Mouse (Mus musculus): ENCODE measurements around the gene Smad3. TPM values are rescaled to one million over a fixed set of nuclear protein-coding genes. Genes with fewer than 3 reads are reported as not detected.

Gene Smad3
- polyA plus RNA-seq, 1 experiment from 2014 or later = 8.7 TPM

GRCm38 (mm10) chr9:63654575-63654974, 103.2 kb downstream of the Smad3 start:
- no peak for ATAC-seq (ENCODE audit: low FRiP score)
- Histone ChIP-seq H3K9me3 (replicated peaks) (no peaks in the 10 kb centered on the region), H3K27ac (replicated peaks) (no peak overlapping the region), H3K4me1 (peaks cover 63% of the 10 kb centered on the region), H3K36me3 (no peaks in the 10 kb centered on the region), H3K27me3 (replicated peaks) (no peaks in the 10 kb centered on the region), H3K4me3 (replicated peaks) (no peak overlapping the region), H3K4me2 (no peak overlapping the region), H3K9ac (replicated peaks) (no peak overlapping the region)
- WGBS = 89% methylated on average over 8 of the region's 8 CpGs

GRCm38 (mm10) chr9:63653666-63654065, 104.1 kb downstream of the Smad3 start:
- H3K9me3 ChIP-seq (replicated peaks) = no peaks in the 10 kb centered on the region
- no peak overlapping the region for H3K4me2 ChIP-seq
- H3K27ac ChIP-seq (replicated peaks) = peak overlapping the region; percentile 48; the same call in 1 of the 2 replicates
- H3K9ac ChIP-seq (replicated peaks) = no peak overlapping the region
- no peaks in the 10 kb centered on the region for H3K27me3 ChIP-seq (replicated peaks)
- no peak overlapping the region for H3K4me3 ChIP-seq (replicated peaks)
- 40% methylated on average over 7 of the region's 7 CpGs for whole genome bisulfite sequencing
- ATAC-seq (ENCODE audit: low FRiP score) = no peak
- no peaks in the 10 kb centered on the region for H3K36me3 ChIP-seq
- peaks cover 54% of the 10 kb centered on the region for H3K4me1 ChIP-seq

GRCm38 (mm10) chr9:63651594-63651993, 106.2 kb downstream of the Smad3 start:
- WGBS = 59% methylated on average over 11 of the region's 11 CpGs
- peak overlapping the region; percentile 52 for H3K27ac ChIP-seq (replicated peaks)
- no peak overlapping the region for H3K4me3 ChIP-seq (replicated peaks)
- no peaks in the 10 kb centered on the region for H3K36me3 ChIP-seq
- no peak overlapping the region for H3K9ac ChIP-seq (replicated peaks)
- H3K4me2 ChIP-seq = no peak overlapping the region
- no peak for ATAC-seq (ENCODE audit: low FRiP score)
- peaks cover 53% of the 10 kb centered on the region for H3K4me1 ChIP-seq
- no peaks in the 10 kb centered on the region for H3K9me3 ChIP-seq (replicated peaks)
- H3K27me3 ChIP-seq (replicated peaks) = no peaks in the 10 kb centered on the region

GRCm38 (mm10) chr9:63650905-63651304, 106.9 kb downstream of the Smad3 start:
- no peak overlapping the region for H3K9ac ChIP-seq (replicated peaks)
- ATAC-seq (ENCODE audit: low FRiP score) = no peak; the same call in 1 of the 2 replicates
- H3K36me3 ChIP-seq = no peaks in the 10 kb centered on the region
- peak overlapping the region; percentile 52 for H3K27ac ChIP-seq (replicated peaks)
- H3K27me3 ChIP-seq (replicated peaks) = no peaks in the 10 kb centered on the region
- H3K4me1 ChIP-seq = peaks cover 49% of the 10 kb centered on the region
- 70% methylated on average over 14 of the region's 14 CpGs for WGBS
- no peak overlapping the region for H3K4me2 ChIP-seq
- no peaks in the 10 kb centered on the region for H3K9me3 ChIP-seq (replicated peaks)
- no peak overlapping the region for H3K4me3 ChIP-seq (replicated peaks)

GRCm38 (mm10) chr9:63649841-63650545, 107.8 kb downstream of the Smad3 start:
- Histone ChIP-seq H3K27ac (replicated peaks) (0 out of 2 replicates have a peak overlapping the region, but pooled peaks have one; percentile 52), H3K36me3 (0 out of 2 replicates have a peak, but pooled peaks cover 3% of the 10 kb centered on the region), H3K4me2 (no peak overlapping the region), H3K9ac (replicated peaks) (no peak overlapping the region), H3K27me3 (replicated peaks) (no peaks in the 10 kb centered on the region), H3K9me3 (replicated peaks) (no peaks in the 10 kb centered on the region), H3K4me3 (replicated peaks) (no peak overlapping the region), H3K4me1 (peaks cover 40% of the 10 kb centered on the region)
- ATAC-seq (ENCODE audit: low FRiP score) = no peak
- WGBS = 90% methylated on average over 8 of the region's 8 CpGs

DNA sequence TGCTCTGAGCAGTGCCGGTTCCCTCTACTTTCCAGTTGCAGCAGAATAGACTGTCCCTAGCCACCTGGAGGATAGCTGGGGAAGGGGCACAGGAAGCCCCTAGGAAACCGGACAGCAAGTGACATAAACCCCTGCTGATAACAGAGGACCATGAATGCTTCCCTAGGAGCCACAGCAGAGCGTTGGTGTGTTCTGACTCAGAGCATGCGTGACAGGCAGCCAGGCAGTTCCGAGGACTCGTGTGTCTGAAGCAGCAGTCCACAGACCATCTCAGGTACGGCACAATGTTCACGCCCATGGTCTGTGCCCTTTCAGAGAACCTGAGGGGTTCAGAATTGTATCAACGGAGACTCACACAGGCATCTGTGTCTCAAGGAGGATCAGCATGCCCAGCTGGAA, 109.3 kb downstream of the Smad3 start:
- 0 out of 2 replicates have a peak, but pooled peaks cover 11% of the 10 kb centered on the region for H3K36me3 ChIP-seq
- WGBS = 85% methylated on average over 9 of the region's 9 CpGs
- no peak overlapping the region for H3K9ac ChIP-seq (replicated peaks)
- no peak overlapping the region for H3K4me3 ChIP-seq (replicated peaks)
- H3K27ac ChIP-seq (replicated peaks) = no peak overlapping the region
- H3K4me2 ChIP-seq = no peak overlapping the region
- no peaks in the 10 kb centered on the region for H3K27me3 ChIP-seq (replicated peaks)
- no peak for ATAC-seq (ENCODE audit: low FRiP score)
- H3K9me3 ChIP-seq (replicated peaks) = no peaks in the 10 kb centered on the region
- H3K4me1 ChIP-seq = peaks cover 27% of the 10 kb centered on the region

GRCm38 (mm10) chr9:63647581-63648519, 109.9 kb downstream of the Smad3 start:
- Histone ChIP-seq H3K4me3 (replicated peaks) (no peak overlapping the region), H3K36me3 (peaks cover 14% of the 10 kb centered on the region; the same call in 1 of the 2 replicates), H3K4me1 (peaks cover 22% of the 10 kb centered on the region), H3K9me3 (replicated peaks) (no peaks in the 10 kb centered on the region), H3K27me3 (replicated peaks) (no peaks in the 10 kb centered on the region), H3K9ac (replicated peaks) (no peak overlapping the region), H3K4me2 (no peak overlapping the region), H3K27ac (replicated peaks) (no peak overlapping the region)
- ATAC-seq (ENCODE audit: low FRiP score) = no peak
- 79% methylated on average over 9 of the region's 9 CpGs for WGBS

- ATAC-seq (ENCODE audit: low FRiP score) = no peak
- no peaks in the 10 kb centered on the region for H3K9me3 ChIP-seq (replicated peaks)
- 0 out of 2 replicates have a peak, but pooled peaks cover 3% of the 10 kb centered on the region for H3K4me1 ChIP-seq
- H3K27me3 ChIP-seq (replicated peaks) = no peaks in the 10 kb centered on the region
- 87% methylated on average over 8 of the region's 8 CpGs for WGBS
- no peak overlapping the region for H3K4me3 ChIP-seq (replicated peaks)
- no peak overlapping the region for H3K27ac ChIP-seq (replicated peaks)
- no peak overlapping the region for H3K4me2 ChIP-seq
- peaks cover 31% of the 10 kb centered on the region for H3K36me3 ChIP-seq
- H3K9ac ChIP-seq (replicated peaks) = no peak overlapping the region
Measured at GRCm38 (mm10) chr9:63645084-63645483, 112.7 kb downstream of the Smad3 start.

- 96% methylated on average over 6 of the region's 6 CpGs for WGBS
- no peak for ATAC-seq (ENCODE audit: low FRiP score)
Measured at GRCm38 (mm10) chr9:63644011-63644410, 113.8 kb downstream of the Smad3 start.

DNA sequence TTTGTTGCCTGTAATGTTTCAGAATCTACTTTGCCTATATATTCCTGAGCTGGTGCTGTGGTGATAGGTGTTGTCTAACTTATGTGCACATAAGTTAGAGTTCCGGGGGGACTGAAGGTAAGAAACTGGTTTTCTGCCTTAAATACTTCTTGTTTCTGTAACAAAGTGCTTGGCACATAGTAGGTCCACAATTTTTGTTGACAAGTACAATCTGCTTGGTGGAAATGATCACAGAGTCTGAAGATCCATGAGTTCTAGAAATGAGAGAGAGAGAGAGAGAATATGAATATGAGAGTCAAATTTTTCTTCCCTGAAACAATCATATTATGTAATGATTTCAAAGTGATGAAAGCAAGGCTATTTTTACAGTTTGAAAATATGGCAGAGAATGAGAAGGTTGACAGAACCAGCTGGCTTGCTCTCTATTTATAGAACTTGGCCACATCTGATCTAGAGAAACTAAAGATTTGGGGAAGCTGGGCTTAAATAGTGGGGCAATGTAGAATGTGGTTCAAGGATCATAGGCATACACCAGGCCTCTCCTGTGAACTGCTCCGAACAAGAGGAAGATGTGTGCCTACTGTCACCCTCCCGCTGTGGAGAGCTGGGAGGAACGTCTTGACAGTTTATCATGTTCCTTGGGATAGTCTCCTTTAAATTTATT, 115.7 kb downstream of the Smad3 start:
- 94% methylated on average over 4 of the region's 4 CpGs for whole genome bisulfite sequencing
- no peaks in the 10 kb centered on the region for H3K4me1 ChIP-seq
- no peaks in the 10 kb centered on the region for H3K27me3 ChIP-seq (replicated peaks)
- no peaks in the 10 kb centered on the region for H3K9me3 ChIP-seq (replicated peaks)
- H3K9ac ChIP-seq (replicated peaks) = no peak overlapping the region
- ATAC-seq (ENCODE audit: low FRiP score) = no peak
- H3K4me2 ChIP-seq = no peak overlapping the region
- no peak overlapping the region for H3K4me3 ChIP-seq (replicated peaks)
- no peak overlapping the region for H3K27ac ChIP-seq (replicated peaks)
- H3K36me3 ChIP-seq = peaks cover 52% of the 10 kb centered on the region

More at GRCm38 (mm10) chr9:63644011-63644410, 113.8 kb downstream of the Smad3 start:
- Histone ChIP-seq H3K4me1 (0 out of 2 replicates have a peak, but pooled peaks cover 3% of the 10 kb centered on the region), H3K9ac (replicated peaks) (no peak overlapping the region), H3K9me3 (replicated peaks) (no peaks in the 10 kb centered on the region), H3K4me2 (no peak overlapping the region), H3K4me3 (replicated peaks) (no peak overlapping the region), H3K27me3 (replicated peaks) (no peaks in the 10 kb centered on the region), H3K27ac (replicated peaks) (no peak overlapping the region), H3K36me3 (peaks cover 41% of the 10 kb centered on the region)

DNA sequence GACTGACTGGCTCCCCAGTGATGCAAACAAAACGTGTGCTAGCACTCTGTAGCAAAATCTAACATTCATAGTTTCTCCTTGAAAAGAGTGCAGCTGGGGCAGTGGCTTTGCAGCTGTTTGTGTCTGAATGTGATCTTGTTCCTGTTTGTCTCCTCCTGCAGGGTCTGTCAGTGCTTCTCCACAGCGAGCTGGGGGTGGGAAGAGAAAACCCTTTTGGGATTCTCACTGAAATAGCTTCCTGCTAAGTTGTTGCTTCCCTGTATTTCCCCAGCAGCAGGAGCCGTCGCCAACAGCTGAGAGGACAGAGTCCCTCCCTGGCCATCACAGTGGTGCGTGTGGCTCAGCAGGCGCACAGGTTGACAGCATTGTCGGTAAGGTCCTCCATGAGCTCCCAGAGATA, 121.7 kb downstream of the Smad3 start:
- 62% methylated on average over 7 of the region's 7 CpGs for WGBS
- Histone ChIP-seq H3K4me3 (replicated peaks) (no peak overlapping the region), H3K9me3 (replicated peaks) (no peaks in the 10 kb centered on the region), H3K9ac (replicated peaks) (no peak overlapping the region), H3K4me2 (no peak overlapping the region), H3K27me3 (replicated peaks) (no peaks in the 10 kb centered on the region), H3K36me3 (peaks cover 40% of the 10 kb centered on the region), H3K27ac (replicated peaks) (no peak overlapping the region), H3K4me1 (no peaks in the 10 kb centered on the region)
- no peak for ATAC-seq (ENCODE audit: low FRiP score)

Data from neural tube, embryonic 15.5 days (tissue).